Comparison of ENCODE assay signal across 15 mouse cellular contexts in the genomic region with DNA sequence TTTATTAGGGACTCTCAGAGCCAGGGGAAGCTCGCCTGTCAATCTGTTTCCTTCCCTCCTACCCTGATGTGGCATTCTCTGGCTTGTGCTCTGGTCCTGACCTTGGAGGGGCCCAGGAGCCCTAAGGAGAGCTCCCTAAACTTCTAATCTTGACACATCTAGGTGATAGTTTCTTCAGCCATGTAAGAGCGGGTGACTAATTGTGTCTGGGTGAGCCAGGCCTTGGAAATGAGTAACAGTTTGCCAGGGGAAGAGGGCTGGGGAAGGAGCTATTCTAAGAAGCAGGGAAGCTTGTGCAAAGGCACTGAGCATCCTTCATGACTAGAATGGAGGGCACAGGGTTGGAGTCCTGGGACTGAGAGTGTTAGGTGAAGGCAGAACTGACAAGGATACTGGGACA. TPM values are rescaled to one million over a fixed set of nuclear protein-coding genes. Genes with fewer than 3 reads are reported as not detected.
A peak's percentile ranks its signal among the peaks of the same experiment; 100 is the strongest.
DNase-seq lines count a peak whose midpoint lies in the region; ATAC-seq and TF ChIP-seq lines count a peak whose summit lies in the region.
"Had no signal": no experiment of that assay in that cellular context is flagged by ENCODE, and none has a peak within 500 bp of the region (broad histone marks: within the 10 kb centered on the region; RNA-seq: fewer than 3 reads in every experiment).

No protein-coding gene starts in this region.

- no peaks in the 10 kb centered on the region for H3K36me3 ChIP-seq in heart, embryonic 11.5 days (ENCODE audit: control insufficient read depth, insufficient read depth, low read length)
- H3K36me3 ChIP-seq in liver, postnatal 0 days (replicated peaks; ENCODE audit: insufficient read depth, low read length) = no peaks in the 10 kb centered on the region
- no peaks in the 10 kb centered on the region for H3K36me3 ChIP-seq in liver, embryonic 12.5 days
- no peaks in the 10 kb centered on the region for H3K36me3 ChIP-seq in stomach, embryonic 15.5 days
- H3K36me3 ChIP-seq: forebrain, embryonic 10.5 days; midbrain, embryonic 12.5 days had no signal

- no peak for ATAC-seq in heart, embryonic 11.5 days (replicated peaks; ENCODE audit: insufficient number of reproducible peaks, low FRiP score, low TSS enrichment)
- ATAC-seq in liver, postnatal 0 days = no peak
- no peak for ATAC-seq in liver, embryonic 12.5 days
- no peak for ATAC-seq in stomach, embryonic 15.5 days (ENCODE audit: insufficient read depth, low FRiP score, low read depth)
- ATAC-seq in CD4-positive, CD25-positive, alpha-beta regulatory T cell, adult 4 months = no peak

- TF ChIP-seq POLR2A in embryonic fibroblast, embryonic 13.5 days (IDR thresholded peaks at IDR 0.05; ENCODE audit: low read depth, low read length) = no peak

- TF ChIP-seq EP300 in liver, postnatal 0 days (IDR thresholded peaks at IDR 0.05; ENCODE audit: low read depth) = no peak

- H3K9ac ChIP-seq in heart, embryonic 11.5 days (ENCODE audit: low read depth, low read length) = no peak overlapping the region
- no peak overlapping the region for H3K9ac ChIP-seq in liver, postnatal 0 days (replicated peaks)
- H3K9ac ChIP-seq in liver, embryonic 12.5 days = no peak overlapping the region
- no peak overlapping the region for H3K9ac ChIP-seq in stomach, embryonic 15.5 days
- H3K9ac ChIP-seq: midbrain, embryonic 12.5 days had no signal

- 63% methylated on average over 2 of the region's 2 CpGs for WGBS in heart, embryonic 11.5 days (ENCODE audit: insufficient replicate concordance)
- 62% methylated on average over 2 of the region's 2 CpGs for WGBS in liver, postnatal 0 days (ENCODE audit: insufficient replicate concordance)
- WGBS in liver, embryonic 12.5 days (ENCODE audit: insufficient replicate concordance) = 55% methylated on average over 2 of the region's 2 CpGs
- WGBS in stomach, embryonic 15.5 days = 85% methylated on average over 2 of the region's 2 CpGs

- no peak for DNase-seq in heart, adult 11 months
- no peak for DNase-seq in liver, postnatal 0 days
- DNase-seq in gastrocnemius, postnatal 25 days = no peak
- DNase-seq: B cell, adult 2 months; cerebellum, adult 2 months; heart, postnatal 4 days; kidney, adult 18-20 months; lung, adult 2 months had no signal

- no peak for TF ChIP-seq CTCF in liver, postnatal 0 days (IDR thresholded peaks at IDR 0.05; ENCODE audit: low read depth)
- no peak for TF ChIP-seq CTCF in embryonic fibroblast, embryonic 13.5 days (IDR thresholded peaks at IDR 0.05; ENCODE audit: borderline replicate concordance, insufficient read depth, low read length)

- H3K9me3 ChIP-seq in heart, embryonic 11.5 days (replicated peaks; ENCODE audit: control insufficient read depth, low read length) = no peaks in the 10 kb centered on the region
- H3K9me3 ChIP-seq in liver, postnatal 0 days (ENCODE audit: low read length) = no peaks in the 10 kb centered on the region
- no peaks in the 10 kb centered on the region for H3K9me3 ChIP-seq in liver, embryonic 12.5 days (replicated peaks)
- H3K9me3 ChIP-seq in stomach, embryonic 15.5 days = no peaks in the 10 kb centered on the region
- H3K9me3 ChIP-seq: forebrain, embryonic 10.5 days; midbrain, embryonic 12.5 days had no signal

- H3K4me3 ChIP-seq in heart, embryonic 11.5 days (ENCODE audit: low read depth, low read length) = no peak overlapping the region
- H3K4me3 ChIP-seq in liver, postnatal 0 days (ENCODE audit: low read depth, low read length) = no peak overlapping the region
- H3K4me3 ChIP-seq in liver, embryonic 12.5 days = no peak overlapping the region
- peak overlapping the region; percentile 94 for H3K4me3 ChIP-seq in embryonic fibroblast, embryonic 13.5 days (ENCODE audit: insufficient read depth, low read length)
- no peak overlapping the region for H3K4me3 ChIP-seq in stomach, embryonic 15.5 days (replicated peaks)
- H3K4me3 ChIP-seq: midbrain, embryonic 12.5 days had no signal

- peaks cover 30% of the 10 kb centered on the region for H3K4me1 ChIP-seq in heart, embryonic 11.5 days (ENCODE audit: control insufficient read depth, insufficient read depth, low read length)
- H3K4me1 ChIP-seq in liver, postnatal 0 days (ENCODE audit: insufficient read depth) = peaks cover 17% of the 10 kb centered on the region
- H3K4me1 ChIP-seq in liver, embryonic 12.5 days = peaks cover 32% of the 10 kb centered on the region
- peaks cover 14% of the 10 kb centered on the region for H3K4me1 ChIP-seq in embryonic fibroblast, embryonic 13.5 days (ENCODE audit: control insufficient read depth, insufficient read depth, low read length)
- peaks cover 28% of the 10 kb centered on the region for H3K4me1 ChIP-seq in stomach, embryonic 15.5 days

- peak overlapping the region; percentile 31 for H3K4me2 ChIP-seq in heart, embryonic 11.5 days
- peak overlapping the region; percentile 91 for H3K4me2 ChIP-seq in liver, postnatal 0 days (ENCODE audit: low read depth, low read length)
- H3K4me2 ChIP-seq in liver, embryonic 12.5 days = no peak overlapping the region
- peak overlapping the region; percentile 89 for H3K4me2 ChIP-seq in stomach, embryonic 15.5 days
- H3K4me2 ChIP-seq: midbrain, embryonic 12.5 days had no signal

- H3K27ac ChIP-seq in heart, embryonic 11.5 days (ENCODE audit: low read depth, low read length) = no peak overlapping the region
- no peak overlapping the region for H3K27ac ChIP-seq in liver, postnatal 0 days (ENCODE audit: low read depth)
- H3K27ac ChIP-seq in liver, embryonic 12.5 days = no peak overlapping the region
- H3K27ac ChIP-seq in embryonic fibroblast, embryonic 13.5 days (ENCODE audit: insufficient read depth, low read length) = peak overlapping the region; percentile 89
- H3K27ac ChIP-seq in stomach, embryonic 15.5 days = peak overlapping the region; percentile 84; the same call in 1 of the 2 replicates
- H3K27ac ChIP-seq: forebrain, embryonic 10.5 days; midbrain, embryonic 12.5 days had no signal

- H3K27me3 ChIP-seq in heart, embryonic 11.5 days (ENCODE audit: control insufficient read depth, insufficient read depth, low read length) = 0 out of 2 replicates have a peak, but pooled peaks cover 2% of the 10 kb centered on the region
- H3K27me3 ChIP-seq in liver, postnatal 0 days (ENCODE audit: insufficient read depth, low read length) = no peaks in the 10 kb centered on the region; the same call in 1 of the 2 replicates
- peaks cover 53% of the 10 kb centered on the region for H3K27me3 ChIP-seq in liver, embryonic 12.5 days (replicated peaks)
- no peaks in the 10 kb centered on the region for H3K27me3 ChIP-seq in stomach, embryonic 15.5 days (replicated peaks)

RNA-seq across cellular contexts. Expression of a gene that starts 1.7 kb away (rescaled TPM):
- polyA plus RNA-seq in heart, embryonic 11.5 days (2014; fragmentation: Nextera tagmentation; extraction: Ambion mirVana) = 116 and 132 TPM in 2 replicates
- 56.1 and 59.7 TPM in 2 replicates for polyA plus RNA-seq in liver, postnatal 0 days (2015; fragmentation: Nextera tagmentation; extraction: Ambion mirVana)
- polyA plus RNA-seq in liver, embryonic 12.5 days (2016; fragmentation: Nextera tagmentation; extraction: Ambion mirVana) = 76.8 and 80.4 TPM in 2 replicates
- polyA plus RNA-seq in embryonic fibroblast, embryonic 13.5 days (2011; ENCODE audit: insufficient read length, low read depth, missing spikeins) = 451 and 719 TPM in 2 replicates
- 233 and 253 TPM in 2 replicates for polyA plus RNA-seq in stomach, embryonic 15.5 days (2015; fragmentation: Nextera tagmentation; extraction: Ambion mirVana)
- 10 to 100 TPM; 27.3 to 33.1 TPM for polyA plus RNA-seq in CD4-positive, CD25-positive, alpha-beta regulatory T cell, adult 4 months (2017; shearing (Covaris generic))
- total RNA-seq in gastrocnemius, postnatal 25 days (2021) = 100 to 1,000 TPM; 345 to 440 TPM

RNA-seq across cellular contexts. Expression of a gene that starts 57.0 kb away (rescaled TPM):
- polyA plus RNA-seq in heart, embryonic 11.5 days (2014; fragmentation: Nextera tagmentation; extraction: Ambion mirVana) = 212 and 239 TPM in 2 replicates
- 208 and 217 TPM in 2 replicates for polyA plus RNA-seq in liver, postnatal 0 days (2015; fragmentation: Nextera tagmentation; extraction: Ambion mirVana)
- 141 and 143 TPM in 2 replicates for polyA plus RNA-seq in liver, embryonic 12.5 days (2016; fragmentation: Nextera tagmentation; extraction: Ambion mirVana)
- 151 and 159 TPM in 2 replicates for polyA plus RNA-seq in embryonic fibroblast, embryonic 13.5 days (2011; ENCODE audit: insufficient read length, low read depth, missing spikeins)
- polyA plus RNA-seq in stomach, embryonic 15.5 days (2015; fragmentation: Nextera tagmentation; extraction: Ambion mirVana) = 283 and 304 TPM in 2 replicates
- 100 to 1,000 TPM in 1 of 2 experiments, 10 to 100 TPM in 1; 86.1 to 124 TPM for polyA plus RNA-seq in CD4-positive, CD25-positive, alpha-beta regulatory T cell, adult 4 months (2017; shearing (Covaris generic))
- 10 to 100 TPM; 79.3 to 81.6 TPM for total RNA-seq in gastrocnemius, postnatal 25 days (2021)

Comparison
In these comparisons a context has a peak if more than half of its experiments do, and no peak if none do; other contexts are left out.
1. H3K27ac ChIP-seq: peak in embryonic fibroblast, embryonic 13.5 days (single experiment) and stomach, embryonic 15.5 days (single experiment); none in heart, embryonic 11.5 days (single experiment), liver, postnatal 0 days (single experiment) and liver, embryonic 12.5 days (single experiment).